Comparison of ENCODE assay signal across 12 mouse cellular contexts in genomic region chr1:81316995-81317413, GRCm38 (mm10).
A peak's percentile ranks its signal among the peaks of the same experiment; 100 is the strongest.
DNase-seq lines count a peak whose midpoint lies in the region; ATAC-seq and TF ChIP-seq lines count a peak whose summit lies in the region.
"Had no signal": no experiment of that assay in that cellular context is flagged by ENCODE, and none has a peak within 500 bp of the region (broad histone marks: within the 10 kb centered on the region; RNA-seq: fewer than 3 reads in every experiment).

No protein-coding gene starts in this region.

- no peaks in the 10 kb centered on the region for H3K27me3 ChIP-seq in kidney, embryonic 16.5 days (ENCODE audit: insufficient read depth, low read length)
- H3K27me3 ChIP-seq in embryonic facial prominence, embryonic 14.5 days (replicated peaks; ENCODE audit: control insufficient read depth, insufficient read depth, low read length): no peaks in the 10 kb centered on the region
- H3K27me3 ChIP-seq in hindbrain, embryonic 15.5 days: no peaks in the 10 kb centered on the region
- no peaks in the 10 kb centered on the region for H3K27me3 ChIP-seq in lung, postnatal 0 days (replicated peaks; ENCODE audit: insufficient read depth, low read length)
- H3K27me3 ChIP-seq: Patski had no signal

- H3K4me2 ChIP-seq in kidney, embryonic 16.5 days (replicated peaks; ENCODE audit: low read depth, low read length): no peak overlapping the region
- H3K4me2 ChIP-seq in embryonic facial prominence, embryonic 14.5 days (ENCODE audit: low read depth, low read length): no peak overlapping the region
- H3K4me2 ChIP-seq in hindbrain, embryonic 15.5 days: no peak overlapping the region
- H3K4me2 ChIP-seq in lung, postnatal 0 days (replicated peaks; ENCODE audit: low read depth, low read length): no peak overlapping the region

- TF ChIP-seq EP300 in lung, postnatal 0 days (IDR thresholded peaks at IDR 0.05): no peak

- H3K9ac ChIP-seq in kidney, embryonic 16.5 days (replicated peaks; ENCODE audit: low read length): no peak overlapping the region
- H3K9ac ChIP-seq in embryonic facial prominence, embryonic 14.5 days (ENCODE audit: low read depth, low read length): no peak overlapping the region
- H3K9ac ChIP-seq in hindbrain, embryonic 15.5 days: no peak overlapping the region
- H3K9ac ChIP-seq in lung, postnatal 0 days (replicated peaks; ENCODE audit: low read depth): no peak overlapping the region
- H3K9ac ChIP-seq: liver, embryonic 14.5 days had no signal

- no peak overlapping the region for H3K27ac ChIP-seq in kidney, embryonic 16.5 days (ENCODE audit: low read length)
- no peak overlapping the region for H3K27ac ChIP-seq in embryonic facial prominence, embryonic 14.5 days (replicated peaks; ENCODE audit: low read depth, low read length)
- peak overlapping the region; percentile 45; the same call in 1 of the 2 replicates for H3K27ac ChIP-seq in hindbrain, embryonic 15.5 days (replicated peaks)
- H3K27ac ChIP-seq in lung, postnatal 0 days (ENCODE audit: low read length): no peak overlapping the region
- H3K27ac ChIP-seq: liver, embryonic 14.5 days had no signal

- H3K9me3 ChIP-seq in kidney, embryonic 16.5 days (ENCODE audit: low read length): no peaks in the 10 kb centered on the region
- H3K9me3 ChIP-seq in embryonic facial prominence, embryonic 14.5 days (ENCODE audit: control insufficient read depth, low read length): no peaks in the 10 kb centered on the region
- no peaks in the 10 kb centered on the region for H3K9me3 ChIP-seq in hindbrain, embryonic 15.5 days
- H3K9me3 ChIP-seq in lung, postnatal 0 days (ENCODE audit: low read length): no peaks in the 10 kb centered on the region

- H3K36me3 ChIP-seq in kidney, embryonic 16.5 days (ENCODE audit: insufficient read depth, low read length): no peaks in the 10 kb centered on the region
- H3K36me3 ChIP-seq in embryonic facial prominence, embryonic 14.5 days (ENCODE audit: control insufficient read depth, insufficient read depth, low read length): no peaks in the 10 kb centered on the region
- no peaks in the 10 kb centered on the region for H3K36me3 ChIP-seq in hindbrain, embryonic 15.5 days
- H3K36me3 ChIP-seq in lung, postnatal 0 days (ENCODE audit: insufficient read depth, low read length): no peaks in the 10 kb centered on the region

- DNase-seq in kidney, postnatal 10 days: no peak
- DNase-seq in embryonic facial prominence, embryonic 14.5 days (ENCODE audit: low spot score): no peak
- DNase-seq in neural tube, embryonic 10.5 days (ENCODE audit: extremely low spot score, low spot score): peak; percentile 35
- DNase-seq in cerebellum, adult 11-12 months: no peak
- no peak for DNase-seq in urinary bladder, adult 18-20 months (ENCODE audit: low spot score in 2 of 2)
- DNase-seq in lung, postnatal 0 days (ENCODE audit: low spot score): no peak

- no peak overlapping the region for H3K4me3 ChIP-seq in kidney, embryonic 16.5 days (ENCODE audit: low read length)
- H3K4me3 ChIP-seq in embryonic facial prominence, embryonic 14.5 days (ENCODE audit: low read depth, low read length): no peak overlapping the region
- no peak overlapping the region for H3K4me3 ChIP-seq in hindbrain, embryonic 15.5 days
- H3K4me3 ChIP-seq in lung, postnatal 0 days (ENCODE audit: low read depth, low read length): no peak overlapping the region
- H3K4me3 ChIP-seq: myocyte had no signal

- TF ChIP-seq CTCF in lung, postnatal 0 days (IDR thresholded peaks at IDR 0.05): no peak

- 40% methylated on average over 5 of the region's 5 CpGs for WGBS in kidney, embryonic 16.5 days
- 39% methylated on average over 5 of the region's 5 CpGs for WGBS in embryonic facial prominence, embryonic 14.5 days
- 41% methylated on average over 5 of the region's 5 CpGs for WGBS in hindbrain, embryonic 15.5 days
- WGBS in lung, postnatal 0 days: 60% methylated on average over 5 of the region's 5 CpGs

- H3K4me1 ChIP-seq in kidney, embryonic 16.5 days (ENCODE audit: insufficient read depth, low read length): no peaks in the 10 kb centered on the region
- H3K4me1 ChIP-seq in embryonic facial prominence, embryonic 14.5 days (ENCODE audit: control insufficient read depth, insufficient read depth, low read length): no peaks in the 10 kb centered on the region
- peaks cover 7% of the 10 kb centered on the region for H3K4me1 ChIP-seq in hindbrain, embryonic 15.5 days (replicated peaks)
- no peaks in the 10 kb centered on the region for H3K4me1 ChIP-seq in lung, postnatal 0 days (ENCODE audit: insufficient read depth, low read depth, low read length)

- ATAC-seq in kidney, embryonic 16.5 days (ENCODE audit: low FRiP score, low TSS enrichment): peak; percentile 74; the same call in 1 of the 2 replicates
- peak; percentile 74 for ATAC-seq in embryonic facial prominence, embryonic 14.5 days (ENCODE audit: low read depth)
- ATAC-seq in hindbrain, embryonic 15.5 days (ENCODE audit: low FRiP score, low read depth): peak; percentile 67
- ATAC-seq in lung, postnatal 0 days: no peak
- ATAC-seq: intestine, postnatal 0 days had no signal
